Mouse (Mus musculus) left cerebral cortex, adult 9 months (tissue): ENCODE results near the gene Itga4.

Source experiments
- DNase-seq, 2 experiments: peaks; one replicate each; pipeline ENCODE4 v3.0.0; 2022; ENCODE audit warnings: low spot score in 2 of 2

Gene Itga4

DNA sequence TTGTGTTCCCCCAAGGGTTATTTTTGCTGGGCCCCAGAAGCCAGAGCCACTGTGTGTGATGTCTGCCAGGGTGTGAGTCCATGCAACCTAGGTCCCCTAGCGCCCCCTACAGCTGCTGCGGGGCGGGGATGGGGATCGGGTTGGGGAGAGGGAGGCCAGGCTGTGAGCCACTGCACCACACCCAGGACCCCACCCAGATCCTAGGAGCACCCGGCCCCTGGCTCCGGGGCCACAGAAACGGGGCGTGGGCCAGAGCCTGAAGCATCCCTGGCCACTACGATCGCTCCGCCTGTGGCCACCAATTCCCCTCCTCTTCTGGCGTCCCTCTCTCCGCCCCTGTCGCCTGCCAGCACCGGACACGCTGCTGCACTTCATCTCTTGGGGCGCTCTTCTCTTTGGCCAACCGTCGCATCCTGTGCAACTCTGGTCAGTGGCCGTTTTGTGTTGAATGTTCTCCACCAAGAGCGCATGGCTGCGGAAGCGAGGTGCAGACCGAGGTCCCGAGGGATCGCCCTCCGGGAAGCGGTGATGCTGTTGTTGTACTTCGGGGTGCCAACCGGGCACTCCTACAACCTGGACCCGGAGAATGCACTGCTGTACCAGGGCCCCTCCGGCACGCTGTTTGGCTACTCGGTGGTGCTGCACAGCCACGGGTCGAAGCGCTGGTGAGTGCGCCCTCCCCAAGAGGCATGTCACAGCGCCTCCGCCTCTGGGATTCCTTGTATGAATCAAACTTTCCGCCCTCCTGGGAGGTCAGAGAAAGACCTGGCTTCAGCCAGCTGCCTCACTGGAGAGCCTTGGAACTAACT is at the start of gene Itga4:
Gene Itga4 (plus strand): TSS at position 235 of the 809 bp plus-strand sequence.
- peak in 1 of 2 experiments; percentile 75 for DNase-seq

- no peak for DNase-seq
Measured at GRCm38 (mm10) chr2:79206191-79206755, 49.0 kb upstream of the Itga4 start.

DNA sequence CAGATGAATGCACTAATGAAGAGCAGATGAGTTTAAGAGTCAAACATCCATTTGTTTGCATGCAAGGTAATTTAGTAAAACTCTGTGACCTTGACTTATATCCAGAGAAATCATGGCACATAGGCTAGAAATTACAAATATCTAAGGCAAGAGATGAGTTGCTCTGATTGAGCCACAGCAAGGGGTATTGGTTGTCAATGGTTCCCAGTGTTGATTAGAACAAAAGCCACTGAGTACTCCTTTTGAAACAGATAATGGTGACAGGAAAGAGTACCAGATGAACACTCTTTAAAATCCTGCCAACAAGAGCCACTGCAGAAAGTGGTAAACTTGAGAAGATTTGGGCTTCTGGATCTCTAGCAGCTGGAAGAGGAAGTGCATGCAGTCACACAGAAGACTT is 40.2 kb upstream of the Itga4 start:
- DNase-seq = no peak

DNA sequence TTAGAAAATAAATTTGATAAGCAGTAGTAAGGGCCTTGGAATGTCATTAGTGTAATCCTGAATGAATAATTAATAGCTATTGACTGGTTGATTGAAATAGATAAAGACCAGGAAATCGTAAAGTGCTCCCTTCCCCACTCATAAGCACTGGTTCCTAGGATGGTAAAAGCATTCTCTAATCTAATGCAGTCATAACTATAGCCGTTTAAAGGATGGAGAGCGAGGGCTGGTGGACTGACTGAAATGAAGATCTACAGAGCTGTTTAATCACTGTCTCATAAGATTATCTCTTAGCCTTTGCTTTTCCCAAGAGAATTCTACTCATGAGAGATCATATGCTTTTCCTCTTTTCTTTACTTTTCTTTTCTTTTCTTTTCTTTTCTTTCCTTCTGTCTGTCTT is 39.7 kb upstream of the Itga4 start:
- DNase-seq = no peak

DNA sequence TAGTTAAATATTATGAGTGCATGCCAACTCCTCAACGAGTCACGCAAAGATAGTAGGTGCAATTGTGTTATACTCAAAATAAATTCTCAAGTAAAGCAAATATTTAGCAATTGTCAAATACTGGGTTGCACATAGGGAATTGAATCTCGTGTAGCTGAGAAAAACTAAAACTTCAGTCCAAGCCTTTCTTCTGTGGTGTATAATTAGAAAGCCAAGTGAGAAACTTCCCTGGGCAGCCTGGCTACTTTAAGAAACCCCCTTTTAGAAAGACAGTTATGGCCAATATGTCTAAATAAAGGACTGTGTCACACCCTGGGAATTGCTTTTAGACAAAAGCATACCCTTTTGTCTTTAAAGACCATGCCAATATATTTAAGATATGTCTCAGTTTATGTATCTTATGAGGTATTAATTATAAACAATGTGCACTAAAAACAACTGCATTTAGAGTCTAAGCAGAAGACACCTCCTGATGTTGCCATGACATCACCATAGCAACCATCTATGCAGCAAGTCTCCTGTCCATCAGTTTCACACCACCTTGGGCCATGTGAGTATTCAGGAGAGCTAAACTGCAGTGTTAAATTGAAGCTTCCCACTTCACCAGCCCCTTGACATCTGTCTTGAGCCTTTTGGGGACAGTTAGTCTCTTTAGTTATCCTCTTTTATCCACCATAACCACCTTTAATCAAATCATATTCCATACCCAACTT is 30.4 kb upstream of the Itga4 start:
- DNase-seq = no peak

GRCm38 (mm10) chr2:79227805-79228241 is 27.4 kb upstream of the Itga4 start:
- DNase-seq = no peak

- DNase-seq = no peak
Measured at GRCm38 (mm10) chr2:79231056-79231949, 23.9 kb upstream of the Itga4 start.

DNA sequence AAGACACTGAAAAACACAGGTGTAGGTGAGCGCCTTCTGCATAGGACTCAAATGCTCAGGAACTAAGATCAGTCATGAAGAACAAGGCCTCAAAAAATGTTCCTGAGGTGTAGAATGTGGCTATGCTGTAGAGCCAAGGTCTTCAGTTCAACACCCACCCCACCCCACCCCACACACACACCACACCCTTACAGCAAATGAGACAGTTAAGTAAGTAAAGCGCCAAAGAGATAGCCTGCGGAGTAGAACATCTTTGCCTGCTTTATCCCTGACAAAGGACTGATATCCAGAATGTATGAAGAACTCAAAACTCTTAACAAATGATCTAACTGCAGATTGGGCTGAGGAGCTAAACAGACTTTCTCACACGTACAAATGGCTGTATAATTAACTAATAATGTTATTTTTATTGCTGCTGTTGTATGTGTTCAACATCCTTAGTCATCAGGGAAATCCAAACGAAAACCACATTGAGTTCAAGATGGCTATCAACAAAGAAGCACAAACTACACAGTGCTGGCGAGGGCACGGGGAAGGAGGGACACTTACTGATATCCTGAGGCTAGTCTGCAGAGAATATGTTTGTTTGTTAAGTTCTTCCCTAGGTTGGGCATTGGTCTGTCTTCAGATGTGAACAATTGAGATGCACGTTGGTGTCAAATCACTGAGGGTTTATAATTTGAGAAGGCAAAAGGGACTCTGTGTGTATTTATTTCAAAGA is 19.3 kb upstream of the Itga4 start:
- DNase-seq = no peak

GRCm38 (mm10) chr2:79237216-79237615 is 18.0 kb upstream of the Itga4 start:
- DNase-seq = no peak

- no peak for DNase-seq
Measured at GRCm38 (mm10) chr2:79244276-79244675, 10.9 kb upstream of the Itga4 start.

- DNase-seq = no peak
Measured at GRCm38 (mm10) chr2:79244743-79245142, 10.5 kb upstream of the Itga4 start.

DNA sequence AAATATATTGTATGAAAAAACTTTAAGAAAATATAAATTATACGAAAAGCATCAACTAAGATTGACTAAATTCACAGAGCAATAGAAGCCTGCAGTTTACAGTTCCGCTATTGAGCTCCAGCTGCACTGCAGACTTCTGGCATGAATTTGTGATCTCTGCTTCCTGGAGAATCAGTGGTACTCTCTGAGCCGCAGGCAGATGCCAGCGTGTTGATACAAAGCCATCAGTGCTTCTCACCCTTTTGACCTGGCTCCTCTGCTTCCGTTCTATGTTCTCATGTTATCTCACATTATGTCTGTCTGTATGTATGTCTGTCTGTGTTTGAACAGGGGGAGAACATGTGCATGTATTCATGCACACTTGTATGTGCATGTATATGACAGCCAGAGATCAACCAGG is 6.9 kb upstream of the Itga4 start:
- DNase-seq = no peak

GRCm38 (mm10) chr2:79250510-79250909 is 4.7 kb upstream of the Itga4 start:
- no peak for DNase-seq

DNA sequence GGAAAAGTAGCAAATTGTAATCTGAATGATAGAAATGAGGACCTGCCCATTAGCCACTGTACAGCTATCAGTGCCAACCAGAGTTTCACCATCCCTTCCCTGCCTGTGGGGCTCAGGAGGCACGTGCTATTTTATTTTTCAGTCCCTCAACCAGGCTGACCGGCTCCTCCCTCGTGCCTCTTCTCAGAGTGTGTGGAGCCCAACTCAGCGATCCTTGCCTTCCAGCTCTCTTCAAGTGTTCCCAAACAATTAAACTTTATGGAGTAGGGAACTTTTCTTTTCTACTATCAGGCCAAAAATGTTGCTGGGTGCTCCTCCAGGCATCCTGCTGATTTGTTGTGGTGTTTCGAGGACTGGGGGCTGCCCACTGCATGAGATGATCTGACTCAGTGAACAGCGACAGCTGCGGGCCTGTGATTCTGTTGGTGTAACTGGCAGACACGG is 1.4 kb upstream of the Itga4 start:
- no peak for DNase-seq

DNA sequence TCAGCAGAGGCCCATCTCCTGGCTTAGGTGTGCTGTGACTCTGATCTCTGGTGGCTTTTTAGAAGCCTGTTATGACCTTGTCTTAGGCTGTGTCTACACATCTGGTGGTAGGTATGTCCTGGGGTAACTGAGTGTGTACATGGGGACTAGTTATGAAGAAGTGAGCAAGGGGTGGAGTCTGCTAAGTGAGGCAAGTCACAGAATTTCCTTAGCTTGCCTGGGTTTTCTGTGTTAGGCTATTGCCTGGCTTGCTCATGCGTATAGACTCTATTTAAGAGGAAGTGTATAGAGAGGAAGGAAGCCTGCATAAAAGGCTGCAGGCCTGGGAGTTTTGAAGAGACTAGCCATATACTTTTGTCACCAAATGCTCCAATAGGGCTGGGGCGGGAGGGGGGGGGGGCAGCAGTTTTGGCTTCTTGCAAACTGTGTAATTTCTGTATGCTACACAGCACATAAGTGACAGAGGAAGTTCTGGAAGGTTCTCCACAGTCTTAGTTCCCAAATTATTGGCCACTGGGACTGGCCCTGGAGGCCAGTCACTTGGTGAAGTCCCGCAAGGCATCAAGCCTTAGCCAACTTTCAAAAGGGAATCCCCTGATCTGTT is 536 bp upstream of the Itga4 start:
- DNase-seq = no peak

GRCm38 (mm10) chr2:79256001-79256339 is 744 bp downstream of the Itga4 start:
- DNase-seq = no peak

DNA sequence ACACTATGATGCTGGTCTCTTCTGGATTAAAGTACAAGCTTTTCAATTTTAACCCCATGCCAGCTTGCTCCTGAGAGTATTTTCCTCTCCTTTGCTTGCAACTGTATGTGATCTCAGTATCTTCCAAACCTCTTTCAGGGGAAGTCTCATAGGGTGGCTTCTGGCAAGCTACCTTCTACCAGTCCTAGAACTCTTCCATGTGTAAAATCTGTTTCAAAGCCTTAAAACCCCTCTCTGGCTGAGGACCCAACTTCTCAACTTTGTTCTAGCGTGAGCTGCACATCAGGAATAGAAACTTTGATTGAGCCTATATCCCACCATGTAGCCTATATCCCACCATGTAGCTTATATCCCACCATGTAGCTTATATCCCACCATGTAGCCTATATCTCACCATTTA is 1.1 kb downstream of the Itga4 start:
- DNase-seq = no peak

- no peak for DNase-seq
Measured at GRCm38 (mm10) chr2:79256880-79257279, 1.7 kb downstream of the Itga4 start.

DNA sequence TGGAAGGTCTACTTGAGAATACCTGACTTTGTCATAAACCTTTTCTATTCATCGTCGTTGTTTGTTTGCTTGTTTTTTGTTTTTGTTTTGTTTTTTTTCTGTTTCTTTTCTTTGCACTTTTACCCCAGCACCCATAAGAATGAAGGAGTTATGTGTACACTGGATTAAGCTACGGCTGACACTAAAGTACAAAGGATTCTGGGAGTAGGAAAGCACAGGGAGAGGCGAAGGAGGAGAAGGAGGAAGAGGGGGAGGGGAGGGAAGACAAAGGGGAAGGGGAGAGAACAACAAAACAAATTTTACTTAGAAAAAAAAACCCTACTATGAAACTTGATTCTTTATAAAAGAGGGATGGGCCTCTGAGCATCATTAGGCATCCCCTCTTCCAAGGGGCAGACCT is 2.2 kb downstream of the Itga4 start:
- DNase-seq = no peak

DNA sequence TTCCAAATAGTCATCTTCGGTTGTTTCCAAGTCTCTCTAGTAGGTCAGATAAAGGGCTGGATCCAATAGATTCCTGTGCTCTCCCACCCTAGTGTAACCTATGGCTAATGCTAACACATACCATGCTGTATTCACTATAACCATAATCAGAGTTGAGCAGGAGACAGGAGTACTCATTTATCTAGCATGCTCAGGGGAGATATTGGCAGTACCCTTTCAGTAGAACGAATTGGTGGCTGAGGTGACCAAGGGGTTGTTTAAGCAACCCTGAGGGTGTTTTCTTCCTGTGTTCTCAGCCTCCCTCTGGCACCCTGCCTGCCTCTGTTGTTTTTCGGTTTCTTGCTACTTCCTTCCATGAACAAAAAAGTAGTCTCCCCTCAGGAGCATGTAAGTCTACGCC is 4.1 kb downstream of the Itga4 start:
- no peak for DNase-seq

DNA sequence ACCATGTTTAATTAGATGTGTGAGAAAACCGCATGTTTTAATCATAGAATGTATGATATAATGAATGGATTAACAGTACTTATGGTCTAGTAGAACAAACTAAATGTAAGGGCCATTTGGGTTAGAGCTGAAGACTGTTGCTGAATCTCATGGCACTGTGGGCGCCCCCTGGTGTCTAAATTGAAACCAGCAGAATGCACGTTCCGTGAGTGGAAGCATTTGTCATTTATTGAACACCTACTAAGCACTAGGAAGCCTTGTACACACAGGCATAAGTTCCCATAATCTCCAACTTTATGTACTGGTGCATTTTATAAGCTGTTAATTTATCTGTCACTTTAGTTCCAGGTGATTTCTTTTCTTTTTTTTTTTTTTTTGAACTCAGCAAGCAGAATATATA is 10.4 kb downstream of the Itga4 start:
- DNase-seq = peak in 1 of 2 experiments; percentile 67
